Mouse (Mus musculus): ENCODE data around the gene Iqsec1.

Gene Iqsec1

GRCm38 (mm10) chr6:90620791-90621583 lies 367.5 kb downstream of the Iqsec1 start:
- no peak for DNase-seq (ENCODE audit: low spot score in 2 of 2)

DNA sequence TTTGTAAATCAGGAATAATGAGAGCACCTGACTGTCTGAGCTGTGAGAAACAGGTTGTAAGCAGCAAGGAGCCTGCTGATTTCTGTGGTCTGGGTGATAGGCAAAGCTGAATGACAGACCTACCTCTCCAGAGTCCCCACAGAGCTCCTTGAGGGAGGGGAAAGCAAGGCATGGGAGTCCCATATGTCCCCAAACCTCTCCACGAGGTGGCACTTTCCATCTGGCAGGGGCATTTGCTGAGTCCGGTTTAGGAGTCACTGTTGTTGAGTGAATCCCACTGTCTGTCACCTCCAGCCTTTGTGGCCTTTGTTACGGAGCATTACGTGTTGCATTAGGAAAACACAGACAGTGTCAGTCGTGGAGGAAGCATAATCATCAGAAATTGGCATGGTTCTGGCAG lies 368.5 kb downstream of the Iqsec1 start:
- DNase-seq (ENCODE audit: low spot score in 2 of 2) = no peak

DNA sequence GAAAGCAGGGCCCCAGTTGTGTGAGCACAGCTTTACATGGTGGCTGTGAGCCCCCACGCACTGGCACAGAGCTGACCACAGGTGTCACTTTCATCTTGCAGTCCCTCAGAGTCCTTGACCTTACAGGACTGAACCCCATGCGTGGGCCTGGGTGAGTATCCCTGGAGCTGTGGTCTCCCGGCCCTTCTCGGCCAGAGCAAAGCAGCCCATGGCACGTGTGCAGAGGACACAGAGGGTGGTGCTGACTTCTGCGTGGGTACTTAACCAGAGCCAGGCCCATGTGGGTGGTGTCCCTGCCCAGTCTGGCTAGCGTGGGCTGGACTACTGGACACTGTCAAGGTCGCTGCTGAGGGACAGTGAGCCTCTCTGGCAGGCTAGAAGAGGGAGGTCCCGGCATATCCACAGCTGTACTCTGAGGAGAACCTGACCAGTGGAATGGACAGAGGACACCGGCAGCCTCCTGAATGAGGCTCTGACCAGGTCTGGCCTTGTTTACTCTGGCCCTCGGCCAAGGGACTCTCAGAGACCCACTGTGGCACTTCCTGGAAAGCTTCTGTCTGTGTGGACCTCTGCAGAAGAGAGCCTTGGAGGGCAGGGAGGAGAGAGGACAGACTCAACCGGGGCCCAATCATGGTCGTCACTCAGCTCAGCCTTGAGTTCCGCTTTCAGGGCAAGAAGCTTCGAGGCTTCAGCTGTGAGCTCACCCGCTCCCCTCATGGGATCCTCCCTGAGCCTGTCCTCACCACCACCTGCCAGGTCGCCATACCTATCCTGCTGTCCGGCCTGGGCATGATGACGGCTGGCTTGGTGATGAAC lies 369.5 kb downstream of the Iqsec1 start:
- no peak for DNase-seq (ENCODE audit: low spot score in 2 of 2)

DNA sequence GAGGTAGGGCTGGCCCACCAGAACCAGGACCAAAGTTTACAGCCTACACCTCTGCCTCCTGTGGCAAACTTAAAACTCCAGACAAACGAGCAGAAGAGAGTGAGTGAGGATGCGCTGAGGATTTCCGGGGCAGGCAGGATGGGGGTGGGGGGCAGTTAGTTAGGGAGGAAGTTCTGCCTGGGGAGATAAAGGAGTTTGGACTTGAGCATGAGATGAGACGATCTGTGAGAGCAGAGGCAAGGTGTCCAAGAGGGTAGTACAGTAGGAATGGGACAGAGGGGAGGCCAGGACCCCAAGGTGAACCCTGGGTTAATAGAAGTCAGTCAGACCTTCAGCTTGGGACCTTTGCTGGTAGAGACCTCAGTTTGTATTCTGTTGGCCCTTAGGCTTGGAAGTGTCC lies 370.2 kb downstream of the Iqsec1 start:
- no peak for DNase-seq (ENCODE audit: low spot score in 2 of 2)

DNA sequence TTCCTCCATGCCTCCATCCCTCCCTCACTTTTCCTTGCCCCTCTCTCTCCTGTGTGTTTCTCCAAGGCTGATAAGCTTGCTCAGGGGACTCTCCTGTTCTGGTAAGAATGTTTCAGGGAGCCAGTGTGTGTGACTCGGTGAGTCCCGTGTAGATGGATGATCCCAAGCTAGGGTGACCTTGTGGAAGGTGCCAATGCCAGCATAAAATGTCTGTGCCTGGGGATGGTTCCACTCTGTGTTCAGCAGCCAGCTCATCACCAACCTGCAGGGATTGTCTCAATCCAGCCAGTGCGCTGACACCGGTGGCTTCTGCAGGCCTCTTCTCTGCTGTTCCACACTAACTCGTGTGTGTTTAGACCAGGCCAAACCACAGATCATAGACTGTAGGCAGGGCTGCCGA lies 372.0 kb downstream of the Iqsec1 start:
- no peak for DNase-seq (ENCODE audit: low spot score in 2 of 2)

DNA sequence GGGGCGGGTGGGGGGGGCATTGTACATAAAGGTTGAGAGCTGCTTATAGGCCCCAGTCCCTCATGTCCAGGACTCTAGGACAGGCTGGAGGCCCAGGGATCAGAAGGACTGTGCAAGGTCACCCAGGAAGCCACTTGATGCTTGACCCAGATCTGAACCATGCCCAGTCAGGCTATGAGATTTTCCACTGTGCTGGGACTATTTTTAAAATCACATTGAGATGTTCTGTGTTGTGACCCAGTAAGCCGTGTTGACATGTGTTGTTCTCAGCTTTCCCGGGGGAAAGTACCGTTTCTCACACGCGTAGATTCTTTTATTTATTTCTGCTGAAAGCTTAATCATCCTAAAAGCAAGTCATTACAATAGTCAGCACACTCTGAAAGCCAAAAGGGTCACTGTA lies 372.5 kb downstream of the Iqsec1 start:
- no peak for DNase-seq (ENCODE audit: low spot score in 2 of 2)

GRCm38 (mm10) chr6:90615362-90615761 lies 373.1 kb downstream of the Iqsec1 start:
- DNase-seq (ENCODE audit: low spot score in 2 of 2) = no peak

DNA sequence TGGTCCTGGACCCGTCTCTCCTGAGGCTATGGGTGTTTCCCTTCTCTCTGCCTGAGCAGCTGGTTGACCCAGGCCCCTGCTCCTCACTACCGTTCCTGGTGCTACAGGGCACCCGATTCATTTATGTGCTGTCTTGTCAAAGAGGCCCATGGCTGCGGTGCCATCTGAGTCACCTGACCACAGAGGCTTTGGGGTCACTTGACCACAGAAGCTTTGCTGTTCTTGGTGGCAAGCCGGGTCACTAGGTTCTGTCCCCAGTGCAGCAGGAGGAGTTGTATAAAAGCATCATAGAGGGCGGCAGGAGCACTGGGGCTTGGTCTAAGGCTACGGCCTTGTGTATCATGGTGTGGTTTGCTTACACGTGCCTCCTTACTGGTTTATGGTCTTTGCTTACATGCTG lies 375.2 kb downstream of the Iqsec1 start:
- no peak for DNase-seq (ENCODE audit: low spot score in 2 of 2)

DNA sequence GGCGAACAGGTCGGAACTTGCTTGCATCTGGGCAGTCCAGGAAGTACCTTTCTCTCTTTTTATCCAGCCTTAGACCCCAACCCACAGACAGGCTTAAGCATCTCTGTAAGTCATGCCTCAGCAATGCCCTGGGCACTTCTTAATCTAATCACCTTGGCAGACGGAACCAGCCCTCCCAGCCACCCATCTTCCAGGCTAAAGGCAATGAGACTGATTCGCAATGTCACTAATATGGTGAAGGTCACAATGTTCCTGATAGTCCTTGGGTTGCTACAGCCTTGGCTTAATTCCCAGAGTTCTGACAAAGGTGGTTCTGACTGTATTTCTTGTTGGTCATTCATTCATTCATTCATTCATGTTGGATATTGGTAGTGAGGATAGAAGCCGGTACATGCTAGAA lies 378.2 kb downstream of the Iqsec1 start:
- DNase-seq (ENCODE audit: low spot score in 2 of 2) = no peak

- DNase-seq (ENCODE audit: low spot score in 2 of 2) = no peak
Observed at GRCm38 (mm10) chr6:90608186-90608585, 380.3 kb downstream of the Iqsec1 start.

GRCm38 (mm10) chr6:90607196-90607595 lies 381.3 kb downstream of the Iqsec1 start:
- DNase-seq (ENCODE audit: low spot score in 2 of 2) = peak; percentile 44 to 61

DNA sequence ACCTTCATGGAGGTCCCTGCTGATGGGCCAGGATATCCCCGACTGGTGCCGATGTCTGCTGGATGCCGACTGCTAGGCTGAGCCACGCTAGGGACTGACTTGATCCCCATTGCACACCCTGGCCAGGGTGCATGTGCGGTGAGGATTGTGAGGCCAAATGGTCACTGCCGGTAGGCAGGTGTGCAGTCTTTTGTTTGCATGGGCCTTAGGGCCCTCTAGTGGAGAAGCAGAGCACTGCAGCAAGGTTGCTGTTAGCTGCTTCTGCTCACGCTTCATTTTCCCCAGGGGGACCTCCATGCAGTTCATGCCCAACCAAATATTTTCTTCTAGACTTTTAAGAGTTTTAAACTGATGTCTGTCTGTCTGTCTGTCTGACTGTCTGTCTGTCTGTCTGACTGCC lies 381.9 kb downstream of the Iqsec1 start:
- DNase-seq (ENCODE audit: low spot score in 2 of 2) = peak; percentile 44 to 63
